Mouse (Mus musculus) embryonic facial prominence, embryonic 12.5 days (tissue): ENCODE measurements around the gene Nacc1. TPM values are rescaled to one million over a fixed set of nuclear protein-coding genes. Genes with fewer than 3 reads are reported as not detected.

Experiments used
- ATAC-seq: fragments of 200-750 bp; cut with Nextera tagmentation; 2 replicates; pipeline ENCODE4 v1.8.0; 2017; ENCODE audit not compliant: insufficient number of reproducible peaks, insufficient read depth, low FRiP score, low TSS enrichment
- H3K27ac ChIP-seq: fragments of 300-500 bp; sonication (generic); 2 replicates; pipeline ENCODE4 v1.5.1; 2016; ENCODE audit warnings: mild to moderate bottlenecking
- H3K27me3 ChIP-seq: fragments of 300-500 bp; sonication (generic); 2 replicates; pipeline ENCODE4 v1.6.1; 2016; ENCODE audit warnings: mild to moderate bottlenecking, moderate library complexity
- H3K36me3 ChIP-seq: fragments of 300-500 bp; sonication (generic); 2 replicates; pipeline ENCODE4 v1.6.1; 2016; ENCODE audit warnings: mild to moderate bottlenecking
- H3K4me1 ChIP-seq: fragments of 300-500 bp; sonication (generic); 2 replicates; pipeline ENCODE4 v1.6.1; 2016
- H3K4me2 ChIP-seq: fragments of 300-500 bp; sonication (generic); replicated peaks from 2 replicates; pipeline ENCODE4 v1.6.1; 2016; ENCODE audit warnings: mild to moderate bottlenecking, moderate library complexity
- H3K4me3 ChIP-seq: fragments of 300-500 bp; sonication (generic); 2 replicates; pipeline ENCODE4 v1.5.1; 2016; ENCODE audit warnings: mild to moderate bottlenecking
- H3K9ac ChIP-seq: fragments of 300-500 bp; sonication (generic); 2 replicates; pipeline ENCODE4 v1.6.1; 2016; ENCODE audit warnings: mild to moderate bottlenecking, moderate library complexity
- H3K9me3 ChIP-seq: fragments of 300-500 bp; sonication (generic); 2 replicates; pipeline ENCODE4 v1.6.1; 2016; ENCODE audit warnings: mild to moderate bottlenecking, moderate library complexity
- WGBS: fragments of 180-500 bp; shearing (Covaris S2); methylation state at CpG from one replicate; pipeline ENCODE4 v1.1.7; 2016; 5-methylcytosine and 5-hydroxymethylcytosine counted together
- polyA plus RNA-seq: library from polyadenylated mRNA; unstranded; fragments of >200 nt; fragmentation: Nextera tagmentation; extraction: Ambion mirVana; gene quantifications from 2 replicates; pipeline ENCODE4 v1.2.1, GENCODE M21; 2016

Gene Nacc1
- polyA plus RNA-seq: 19.4 and 20.8 TPM in 2 replicates

DNA sequence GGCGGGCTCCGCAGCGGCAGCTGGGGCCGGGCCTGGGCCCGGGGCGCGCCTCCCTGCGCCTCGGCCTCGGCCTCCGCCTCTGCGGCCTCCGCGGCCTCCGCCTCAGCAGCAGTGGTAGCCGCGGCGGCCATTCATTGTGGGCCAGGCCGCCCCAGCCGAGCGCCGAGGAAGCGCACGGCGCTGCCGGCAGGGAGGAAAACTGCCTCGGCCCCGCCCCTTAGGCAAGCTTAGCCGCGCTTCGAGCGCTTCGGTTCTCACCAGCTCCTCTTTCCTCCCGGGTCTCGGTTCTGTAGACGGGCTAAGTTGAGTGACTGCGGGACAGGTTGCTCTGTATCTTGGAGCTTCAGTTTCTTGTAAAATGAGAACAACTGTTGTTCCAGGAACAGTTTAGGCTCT, at the start of gene Nacc1:
TSS of gene Nacc1 (minus strand) at position 158 of the 396 bp plus-strand sequence.
- Histone ChIP-seq H3K4me1 (peaks cover 41% of the 10 kb centered on the region), H3K4me3 (peak within 1 kb of the TSS; percentile 92), H3K9me3 (no peaks in the 10 kb centered on the region), H3K27ac (peak within 1 kb of the TSS; percentile 92), H3K4me2 (peak within 1 kb of the TSS; percentile 87), H3K36me3 (peaks cover 21% of the 10 kb centered on the region), H3K9ac (peak within 1 kb of the TSS; percentile 97), H3K27me3 (no peaks in the 10 kb centered on the region)
- WGBS: under 1% methylated on average over 37 of the region's 37 CpGs
- ATAC-seq: peak; percentile 78

DNA sequence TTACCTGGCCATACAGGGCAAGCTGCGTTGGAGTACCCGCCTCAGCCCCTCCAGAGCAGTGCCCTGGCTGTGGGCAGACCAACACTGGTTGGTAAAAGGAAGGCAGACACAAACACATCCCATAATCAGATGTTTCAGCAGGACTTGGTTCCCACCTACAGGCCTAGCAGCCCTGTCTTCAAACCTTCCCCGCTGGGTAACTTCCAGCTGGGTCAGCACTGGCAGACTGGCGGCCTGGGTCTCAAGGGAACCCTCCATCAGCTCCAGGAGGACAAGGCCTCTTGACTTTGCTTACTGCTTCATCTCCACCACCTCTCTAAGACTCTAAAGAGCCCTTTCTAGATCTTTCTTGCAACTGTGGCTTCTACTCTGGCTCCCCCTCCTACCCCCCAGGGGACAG, 48.9 kb upstream of the Nacc1 start:
- Histone ChIP-seq H3K4me3 (no peak overlapping the region), H3K36me3 (no peaks in the 10 kb centered on the region), H3K27me3 (peaks cover 42% of the 10 kb centered on the region), H3K4me2 (no peak overlapping the region), H3K9ac (no peak overlapping the region), H3K27ac (no peak overlapping the region), H3K4me1 (peaks cover 82% of the 10 kb centered on the region), H3K9me3 (no peaks in the 10 kb centered on the region)
- WGBS: 74% methylated on average over 4 of the region's 4 CpGs
- no peak for ATAC-seq

GRCm38 (mm10) chr8:84735597-84735996, 47.9 kb upstream of the Nacc1 start:
- Histone ChIP-seq H3K27ac (no peak overlapping the region), H3K36me3 (no peaks in the 10 kb centered on the region), H3K4me1 (peaks cover 79% of the 10 kb centered on the region), H3K4me2 (no peak overlapping the region), H3K9ac (no peak overlapping the region), H3K4me3 (no peak overlapping the region), H3K27me3 (peaks cover 34% of the 10 kb centered on the region), H3K9me3 (no peaks in the 10 kb centered on the region)
- ATAC-seq: no peak
- 26% methylated on average over 2 of the region's 2 CpGs for WGBS

DNA sequence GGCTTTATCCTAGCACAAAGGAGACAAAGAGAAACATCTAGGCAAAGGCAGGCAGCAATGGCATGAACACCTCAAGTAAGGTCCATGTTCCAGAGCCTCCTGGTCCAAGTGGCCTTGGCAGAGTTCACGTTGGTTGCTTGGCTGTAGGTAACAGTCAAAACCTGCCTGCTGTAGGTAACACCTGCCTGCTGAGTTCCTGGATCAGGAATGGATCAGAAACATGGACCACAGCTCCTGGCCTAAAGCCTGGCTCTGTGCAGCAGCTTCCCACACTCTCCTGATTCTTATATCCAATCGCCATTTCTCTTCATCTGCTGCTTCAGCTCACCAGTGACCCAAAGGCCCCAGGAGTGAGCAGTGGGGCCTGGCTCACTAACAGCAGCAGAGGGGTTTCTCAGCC, 47.0 kb upstream of the Nacc1 start:
- ATAC-seq: no peak
- no peak overlapping the region for H3K4me2 ChIP-seq
- no peaks in the 10 kb centered on the region for H3K36me3 ChIP-seq
- H3K9ac ChIP-seq: no peak overlapping the region
- H3K27me3 ChIP-seq: peaks cover 28% of the 10 kb centered on the region
- peaks cover 75% of the 10 kb centered on the region for H3K4me1 ChIP-seq
- no peak overlapping the region for H3K4me3 ChIP-seq
- H3K27ac ChIP-seq: no peak overlapping the region
- WGBS: 81% methylated on average over 2 of the region's 2 CpGs
- H3K9me3 ChIP-seq: no peaks in the 10 kb centered on the region

DNA sequence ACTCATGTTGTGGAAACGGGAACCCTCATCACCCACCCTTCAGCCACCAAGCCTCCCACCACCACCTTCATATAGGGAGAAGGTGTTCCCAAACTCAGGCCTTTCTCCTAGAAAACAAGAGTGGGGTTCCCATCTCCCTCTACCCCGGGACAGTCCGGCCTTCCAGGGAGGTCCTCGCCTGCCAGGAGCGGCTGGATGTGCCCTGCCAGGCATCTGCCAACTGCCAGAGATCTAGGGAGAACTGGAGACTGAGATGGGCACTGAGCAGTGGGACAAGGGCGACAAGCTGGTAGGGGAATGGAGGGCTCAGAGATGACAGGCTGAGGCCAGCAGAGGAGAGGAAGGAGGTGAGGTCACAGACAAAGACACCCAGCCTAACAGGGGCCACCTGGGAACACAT, 46.3 kb upstream of the Nacc1 start:
- no peaks in the 10 kb centered on the region for H3K9me3 ChIP-seq
- H3K9ac ChIP-seq: no peak overlapping the region
- no peak for ATAC-seq
- 86% methylated on average over 6 of the region's 6 CpGs for WGBS
- peak overlapping the region; percentile 81 for H3K27ac ChIP-seq
- no peak overlapping the region for H3K4me3 ChIP-seq
- H3K4me2 ChIP-seq: no peak overlapping the region
- H3K36me3 ChIP-seq: no peaks in the 10 kb centered on the region
- peaks cover 25% of the 10 kb centered on the region for H3K27me3 ChIP-seq
- peaks cover 68% of the 10 kb centered on the region for H3K4me1 ChIP-seq

DNA sequence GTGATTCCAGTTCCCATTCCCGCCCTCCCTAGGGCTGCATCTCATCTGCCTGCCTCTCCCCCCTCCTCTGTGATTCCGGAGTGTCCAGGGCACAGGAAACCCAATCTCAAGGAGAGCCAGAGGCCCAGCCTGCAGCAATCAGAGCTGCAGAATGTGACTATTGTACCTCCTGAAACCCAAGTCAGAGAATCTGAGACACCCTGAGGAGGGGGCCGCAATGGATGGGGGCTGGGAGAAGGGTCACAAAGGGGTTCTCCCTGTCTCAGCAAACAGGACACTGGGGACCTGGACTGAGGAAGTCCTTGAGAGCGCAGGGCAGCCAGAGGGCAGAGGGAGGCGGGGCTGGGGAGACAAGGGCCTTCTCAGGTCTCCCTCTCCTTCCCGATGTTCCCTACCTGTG, 45.3 kb upstream of the Nacc1 start:
- 13% methylated on average over 6 of the region's 6 CpGs for WGBS
- ATAC-seq: peak; percentile 25; the same call in 1 of the 2 replicates
- H3K27ac ChIP-seq: peak overlapping the region; percentile 81
- no peak overlapping the region for H3K9ac ChIP-seq
- peaks cover 23% of the 10 kb centered on the region for H3K27me3 ChIP-seq
- H3K4me3 ChIP-seq: no peak overlapping the region
- no peak overlapping the region for H3K4me2 ChIP-seq
- no peaks in the 10 kb centered on the region for H3K36me3 ChIP-seq
- H3K4me1 ChIP-seq: peaks cover 67% of the 10 kb centered on the region
- H3K9me3 ChIP-seq: no peaks in the 10 kb centered on the region

GRCm38 (mm10) chr8:84732545-84732944, 44.9 kb upstream of the Nacc1 start:
- ATAC-seq: no peak
- H3K27me3 ChIP-seq: peaks cover 23% of the 10 kb centered on the region
- H3K9ac ChIP-seq: no peak overlapping the region
- no peak overlapping the region for H3K4me2 ChIP-seq
- no peak overlapping the region for H3K4me3 ChIP-seq
- H3K27ac ChIP-seq: peak overlapping the region; percentile 81
- H3K36me3 ChIP-seq: 0 out of 2 replicates have a peak, but pooled peaks cover under 1% of the 10 kb centered on the region
- WGBS: 67% methylated on average over 5 of the region's 5 CpGs
- peaks cover 62% of the 10 kb centered on the region for H3K4me1 ChIP-seq
- H3K9me3 ChIP-seq: no peaks in the 10 kb centered on the region

DNA sequence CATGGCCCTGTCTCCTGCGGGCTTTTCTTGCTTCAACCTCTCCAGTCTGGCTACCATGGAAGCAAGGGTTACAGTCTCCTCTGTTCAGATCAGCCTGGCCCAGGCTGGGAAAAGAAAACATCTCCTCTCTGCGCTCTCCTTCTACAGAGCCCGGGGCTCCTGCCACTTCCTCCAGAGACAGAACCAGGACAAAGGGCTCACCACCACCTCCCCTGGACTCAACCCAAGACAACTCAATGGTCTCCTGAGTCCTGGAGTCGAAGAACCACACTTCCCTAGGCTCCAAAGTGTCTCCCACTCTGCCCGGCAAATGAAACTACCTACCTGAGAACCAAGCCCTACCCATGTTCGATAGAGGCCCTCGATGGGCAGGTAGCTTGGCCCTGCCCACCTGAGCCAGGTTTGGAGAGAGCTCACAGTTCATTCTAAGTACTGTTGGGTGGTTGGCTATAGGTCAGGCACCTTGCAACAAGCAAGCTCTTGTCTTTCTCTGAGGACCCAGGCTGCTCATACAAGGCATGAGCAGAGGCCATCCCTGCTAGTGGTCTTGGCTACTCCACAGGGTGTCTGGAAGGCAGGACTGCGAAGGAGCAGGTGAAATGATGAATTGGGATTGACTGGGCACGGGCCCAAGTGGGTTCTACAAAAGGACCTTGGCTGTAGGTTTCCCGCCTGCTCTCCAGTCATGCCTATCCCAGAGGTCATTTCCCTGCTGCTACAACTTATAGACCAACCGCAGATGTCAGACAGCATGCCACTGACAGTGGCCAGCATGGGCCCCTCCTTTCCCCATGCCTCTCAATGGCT, 43.9 kb upstream of the Nacc1 start:
- Histone ChIP-seq H3K4me1 (peaks cover 59% of the 10 kb centered on the region), H3K9ac (peak overlapping the region; percentile 7; the same call in 1 of the 2 replicates), H3K9me3 (no peaks in the 10 kb centered on the region), H3K4me3 (no peak overlapping the region), H3K27me3 (peaks cover 19% of the 10 kb centered on the region), H3K4me2 (no peak overlapping the region; the same call in 1 of the 2 replicates), H3K27ac (peak overlapping the region; percentile 67), H3K36me3 (peaks cover 10% of the 10 kb centered on the region)
- WGBS: 64% methylated on average over 11 of the region's 11 CpGs
- ATAC-seq: no peak

GRCm38 (mm10) chr8:84730541-84731370, 43.1 kb upstream of the Nacc1 start:
- peaks cover 11% of the 10 kb centered on the region for H3K27me3 ChIP-seq
- peaks cover 62% of the 10 kb centered on the region for H3K4me1 ChIP-seq
- no peaks in the 10 kb centered on the region for H3K9me3 ChIP-seq
- peaks cover 18% of the 10 kb centered on the region for H3K36me3 ChIP-seq
- H3K4me2 ChIP-seq: no peak overlapping the region; the same call in 1 of the 2 replicates
- H3K4me3 ChIP-seq: no peak overlapping the region
- 40% methylated on average over 9 of the region's 9 CpGs for WGBS
- no peak overlapping the region; the same call in 1 of the 2 replicates for H3K9ac ChIP-seq
- H3K27ac ChIP-seq: peak overlapping the region; percentile 67
- no peak for ATAC-seq

DNA sequence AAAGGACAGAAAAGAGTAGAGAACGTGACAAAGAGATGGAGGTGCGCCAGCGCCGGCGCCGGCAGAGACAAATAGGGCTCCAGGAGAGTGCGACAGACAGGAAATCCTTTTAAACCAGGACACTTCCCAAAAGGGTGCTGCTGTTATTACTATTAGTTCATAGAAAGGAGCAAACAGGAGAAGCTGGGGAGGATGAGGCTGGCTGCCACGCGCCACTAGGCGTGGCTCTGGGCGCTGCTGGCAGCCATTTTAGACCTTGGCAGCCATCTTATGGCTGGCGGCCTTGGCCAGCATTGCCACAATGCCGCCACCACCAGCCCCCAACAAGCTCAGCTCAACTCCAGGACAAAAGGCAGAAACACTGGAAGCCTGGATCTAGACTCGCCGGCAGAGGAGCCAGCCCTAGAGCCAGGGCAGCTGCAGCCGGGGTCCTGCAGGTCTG, 42.3 kb upstream of the Nacc1 start:
- H3K4me1 ChIP-seq: peaks cover 63% of the 10 kb centered on the region
- no peak for ATAC-seq
- H3K27me3 ChIP-seq: peaks cover 11% of the 10 kb centered on the region
- no peaks in the 10 kb centered on the region for H3K9me3 ChIP-seq
- peaks cover 22% of the 10 kb centered on the region for H3K36me3 ChIP-seq
- H3K4me3 ChIP-seq: no peak overlapping the region
- 94% methylated on average over 16 of the region's 16 CpGs for WGBS
- H3K4me2 ChIP-seq: no peak overlapping the region
- 0 out of 2 replicates have a peak overlapping the region, but pooled peaks have one; percentile 17 for H3K27ac ChIP-seq
- no peak overlapping the region for H3K9ac ChIP-seq

DNA sequence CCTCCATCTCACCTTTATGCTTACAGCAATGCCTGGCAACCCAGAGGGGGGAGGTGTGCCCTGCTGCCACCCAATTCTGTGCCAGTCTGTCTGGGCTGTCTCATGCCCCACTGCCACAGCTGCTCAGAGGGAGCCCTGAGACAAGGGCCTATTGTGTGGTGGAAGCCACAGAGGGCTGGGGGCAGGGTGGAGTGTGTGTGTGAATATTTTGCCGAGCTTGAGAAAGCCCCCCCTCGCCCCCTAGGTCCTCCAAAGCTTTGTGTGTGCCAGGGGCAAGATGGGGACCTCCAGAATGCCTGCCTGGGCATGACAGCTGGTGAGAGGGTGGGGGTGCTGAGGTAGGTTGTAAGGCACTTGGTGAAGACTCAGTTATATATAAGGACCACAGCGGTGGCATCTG, 40.8 kb upstream of the Nacc1 start:
- 64% methylated on average over 3 of the region's 3 CpGs for WGBS
- ATAC-seq: no peak
- H3K36me3 ChIP-seq: peaks cover 22% of the 10 kb centered on the region
- no peaks in the 10 kb centered on the region for H3K9me3 ChIP-seq
- H3K4me1 ChIP-seq: peaks cover 68% of the 10 kb centered on the region
- no peak overlapping the region for H3K4me2 ChIP-seq
- no peak overlapping the region for H3K9ac ChIP-seq
- H3K4me3 ChIP-seq: no peak overlapping the region
- H3K27me3 ChIP-seq: peaks cover under 1% of the 10 kb centered on the region; the same call in 1 of the 2 replicates
- no peak overlapping the region for H3K27ac ChIP-seq
